Mouse (Mus musculus) kidney, embryonic 16.5 days (tissue): Measurements from ENCODE around the gene 4930467E23Rik. TPM values are rescaled to one million over a fixed set of nuclear protein-coding genes. Genes with fewer than 3 reads are reported as not detected.
"Not testable (repeated sequence)": the region's sequence is repeated elsewhere in the genome, so short reads cannot be mapped to it uniquely, and the experiment has no call there.

Experiments
- ATAC-seq: fragments of 200-750 bp; cut with Nextera tagmentation; 2 replicates; pipeline ENCODE4 v1.8.0; 2017; ENCODE audit warnings: moderate TSS enrichment; ENCODE audit not compliant: low FRiP score, low TSS enrichment
- H3K27ac ChIP-seq: fragments of 300-500 bp; sonication (generic); 2 replicates; pipeline ENCODE4 v1.5.1; 2014; ENCODE audit warnings: low read length
- H3K27me3 ChIP-seq: fragments of 300-500 bp; sonication (generic); 2 replicates; pipeline ENCODE4 v1.6.1; 2014; ENCODE audit warnings: low read length, control low read depth, mixed read lengths; ENCODE audit not compliant: insufficient read depth
- H3K36me3 ChIP-seq: fragments of 300-500 bp; sonication (generic); 2 replicates; pipeline ENCODE4 v1.6.1; 2014; ENCODE audit warnings: low read length, control low read depth, mixed read lengths; ENCODE audit not compliant: insufficient read depth
- H3K4me1 ChIP-seq: fragments of 300-500 bp; sonication (generic); 2 replicates; pipeline ENCODE4 v1.6.1; 2014; ENCODE audit warnings: low read length, control low read depth, mixed read lengths; ENCODE audit not compliant: insufficient read depth
- H3K4me2 ChIP-seq: fragments of 300-500 bp; sonication (generic); replicated peaks from 2 replicates; pipeline ENCODE4 v1.6.1; 2014; ENCODE audit warnings: low read depth, low read length
- H3K4me3 ChIP-seq: fragments of 300-500 bp; sonication (generic); 2 replicates; pipeline ENCODE4 v1.5.1; 2014; ENCODE audit warnings: mild to moderate bottlenecking, low read length
- H3K9ac ChIP-seq: fragments of 300-500 bp; sonication (generic); replicated peaks from 2 replicates; pipeline ENCODE4 v1.6.1; 2014; ENCODE audit warnings: low read length
- H3K9me3 ChIP-seq: fragments of 300-500 bp; sonication (generic); 2 replicates; pipeline ENCODE4 v1.6.1; 2016; ENCODE audit warnings: low read length, control low read depth
- WGBS: fragments of 180-500 bp; shearing (Covaris S2); extraction: QIAGEN DNeasy Blood & Tissue Kit; methylation state at CpG from one replicate; pipeline ENCODE4 v1.1.7; 2014; 5-methylcytosine and 5-hydroxymethylcytosine counted together
- polyA plus RNA-seq: library from polyadenylated mRNA; unstranded; fragments of >200 nt; fragmentation: Nextera tagmentation; extraction: Ambion mirVana; gene quantifications from 2 replicates; pipeline ENCODE4 v1.2.1, GENCODE M21; 2015

The 4930467E23Rik gene
- polyA plus RNA-seq, 1 experiment from 2014 or later: not detected

DNA sequence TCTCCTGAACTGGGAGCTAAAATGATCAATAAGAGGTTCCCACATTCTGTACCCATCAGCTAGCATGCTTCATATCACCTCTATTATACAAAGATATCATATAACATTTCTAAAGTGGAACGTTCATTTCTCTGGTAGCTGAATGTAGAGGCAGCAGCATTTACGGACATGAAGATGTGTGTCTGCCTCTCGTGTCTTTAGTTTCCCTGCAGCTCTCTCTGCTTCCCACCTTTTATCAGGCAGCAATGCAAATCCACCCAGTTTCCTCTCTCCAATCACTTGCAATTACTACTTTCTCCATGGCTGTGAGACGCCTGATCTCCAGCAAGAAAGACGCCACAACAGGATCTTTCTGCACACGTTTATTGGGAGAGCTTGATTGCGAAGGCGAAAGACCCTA is 49.5 kb downstream of the 4930467E23Rik start:
- not testable (repeated sequence) for H3K4me3 ChIP-seq, H3K27me3 ChIP-seq, H3K4me2 ChIP-seq, H3K36me3 ChIP-seq, ATAC-seq, H3K4me1 ChIP-seq, H3K9me3 ChIP-seq, H3K27ac ChIP-seq, H3K9ac ChIP-seq
- WGBS: 92% methylated on average over 8 of the region's 8 CpGs

DNA sequence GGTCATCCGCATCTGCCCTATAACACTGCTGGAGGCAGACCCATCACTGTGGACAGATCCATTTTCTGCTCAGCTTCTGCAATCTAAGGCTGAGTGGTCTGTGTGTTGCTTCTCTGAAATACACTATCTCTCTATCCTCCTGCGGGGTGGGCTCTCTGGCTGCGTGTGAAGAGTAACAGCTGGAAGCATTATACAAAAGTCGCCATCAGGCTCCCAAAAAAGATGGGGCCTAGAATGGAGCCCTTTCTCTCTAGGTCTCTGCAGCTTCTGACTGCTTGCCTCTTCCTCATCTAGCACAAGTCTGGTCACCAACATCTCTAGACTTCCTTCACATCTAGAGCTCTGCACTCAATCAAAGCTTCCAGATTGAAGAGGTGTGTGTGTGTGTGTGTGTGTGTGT is 50.8 kb downstream of the 4930467E23Rik start:
- 84% methylated on average over 4 of the region's 4 CpGs for whole genome bisulfite sequencing
- H3K4me1 ChIP-seq: not testable (repeated sequence)

DNA sequence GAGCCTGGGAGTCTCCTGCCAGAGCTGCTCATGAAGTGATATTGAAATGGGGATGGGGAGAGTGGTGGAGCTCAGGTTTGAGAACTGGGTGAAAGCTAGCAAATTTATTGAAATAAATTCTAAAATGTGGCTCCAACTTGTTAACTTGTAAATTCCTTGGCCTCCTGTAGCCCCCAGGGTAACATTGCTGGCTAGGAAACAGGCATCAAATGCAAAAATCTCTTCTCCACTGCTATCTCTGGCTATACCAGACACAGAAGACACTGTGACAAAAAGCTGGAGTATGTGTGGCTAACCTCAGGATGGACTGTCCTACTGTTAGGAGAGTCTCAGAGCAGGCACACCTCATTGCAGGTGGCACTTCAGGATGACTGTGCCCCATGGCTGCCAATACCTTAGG is 51.3 kb downstream of the 4930467E23Rik start:
- H3K9ac ChIP-seq, H3K36me3 ChIP-seq, H3K9me3 ChIP-seq, H3K4me3 ChIP-seq, ATAC-seq, H3K4me1 ChIP-seq, H3K27ac ChIP-seq, H3K27me3 ChIP-seq, H3K4me2 ChIP-seq: not testable (repeated sequence)

More for the DNA sequence above, 50.8 kb downstream of the 4930467E23Rik start:
- H3K27me3 ChIP-seq, ATAC-seq, H3K9ac ChIP-seq, H3K4me2 ChIP-seq, H3K27ac ChIP-seq, H3K36me3 ChIP-seq, H3K9me3 ChIP-seq, H3K4me3 ChIP-seq: not testable (repeated sequence)

DNA sequence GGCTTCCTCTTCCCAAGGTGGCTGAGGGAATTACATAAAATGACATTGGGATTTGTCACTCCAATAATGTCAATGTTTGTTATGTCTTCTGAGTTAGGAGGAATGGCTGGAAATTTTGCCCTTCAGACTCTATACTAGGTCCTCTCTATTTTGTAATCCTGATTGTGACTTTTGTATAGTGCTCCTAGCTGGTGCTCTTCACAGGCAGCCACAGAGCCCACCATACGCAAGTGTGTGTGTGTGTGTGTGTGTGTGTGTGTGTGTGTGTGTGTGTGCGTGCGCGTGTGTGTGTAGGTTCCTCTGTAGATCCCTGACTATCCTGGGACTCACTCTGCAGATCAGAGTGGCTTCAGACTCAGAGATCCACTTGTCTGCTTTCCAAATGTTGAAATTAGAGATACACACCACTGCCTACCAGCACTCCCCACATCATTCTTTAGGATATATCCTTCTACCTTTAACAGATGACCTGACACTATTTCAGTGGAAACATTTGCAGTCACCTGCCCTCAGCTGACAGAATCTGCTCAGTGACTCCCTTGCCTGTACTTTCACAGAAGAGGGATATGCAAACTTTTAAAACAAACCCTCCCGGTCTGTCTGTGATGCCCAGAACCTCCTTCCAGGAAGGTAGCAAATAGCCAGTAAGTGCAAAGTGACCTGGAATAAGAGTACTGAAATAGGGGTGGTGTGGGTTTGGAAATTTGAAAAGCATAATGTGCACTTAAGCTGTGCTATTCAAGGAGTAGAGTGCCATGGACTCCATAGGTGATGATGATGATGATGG is 52.1 kb downstream of the 4930467E23Rik start:
- WGBS: 96% methylated on average over 2 of the region's 5 CpGs
- ATAC-seq, H3K27me3 ChIP-seq, H3K4me2 ChIP-seq, H3K4me3 ChIP-seq, H3K9me3 ChIP-seq, H3K36me3 ChIP-seq, H3K27ac ChIP-seq, H3K9ac ChIP-seq, H3K4me1 ChIP-seq: not testable (repeated sequence)

DNA sequence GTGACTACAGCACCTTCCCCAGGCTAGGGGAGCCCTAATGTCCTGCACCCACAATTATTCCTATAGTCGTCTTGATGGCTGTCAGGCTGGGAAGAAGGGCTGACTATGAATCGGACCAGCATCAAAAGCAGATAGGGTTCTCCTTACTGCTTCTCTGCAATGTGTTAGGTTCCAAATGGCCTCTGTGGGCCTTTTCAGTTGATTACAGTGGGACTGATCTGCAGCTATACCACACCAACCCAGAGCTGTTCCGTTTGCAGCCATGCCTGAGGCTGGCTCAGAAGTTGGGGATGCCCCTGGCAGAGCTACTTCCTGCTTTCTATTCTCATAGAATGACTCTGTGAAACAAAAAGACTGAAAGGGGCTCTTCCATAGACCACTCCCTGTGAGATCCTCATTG is 53.4 kb downstream of the 4930467E23Rik start:
- not testable (repeated sequence) for H3K9me3 ChIP-seq, H3K4me1 ChIP-seq, H3K9ac ChIP-seq, H3K27ac ChIP-seq, H3K27me3 ChIP-seq, H3K4me3 ChIP-seq, ATAC-seq, H3K36me3 ChIP-seq, H3K4me2 ChIP-seq
- WGBS: 86% methylated on average over 3 of the region's 3 CpGs

DNA sequence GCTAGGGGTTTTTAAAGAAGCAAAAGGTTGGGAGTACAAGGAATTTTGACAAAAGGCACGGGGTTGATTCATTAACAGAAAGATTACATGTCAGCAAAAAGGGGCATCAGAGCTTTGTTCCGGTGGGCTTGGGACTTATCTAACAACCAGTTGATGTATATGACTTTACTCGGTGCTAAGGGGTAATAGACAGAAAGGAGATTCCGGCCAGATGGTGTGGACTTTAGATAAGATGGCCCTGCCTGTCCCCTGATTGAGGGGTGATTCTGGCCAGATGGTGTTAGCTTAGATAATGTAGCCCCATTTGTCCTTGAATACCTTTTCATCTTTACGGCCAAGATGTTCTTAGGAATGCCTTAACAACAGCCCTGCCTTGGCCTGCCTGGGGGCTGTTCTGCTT is 54.5 kb downstream of the 4930467E23Rik start:
- no CpG with 5 or more reads among the region's 5 CpGs for WGBS
- ATAC-seq, H3K9ac ChIP-seq, H3K36me3 ChIP-seq, H3K4me1 ChIP-seq, H3K4me3 ChIP-seq, H3K9me3 ChIP-seq, H3K27ac ChIP-seq, H3K4me2 ChIP-seq, H3K27me3 ChIP-seq: not testable (repeated sequence)

DNA sequence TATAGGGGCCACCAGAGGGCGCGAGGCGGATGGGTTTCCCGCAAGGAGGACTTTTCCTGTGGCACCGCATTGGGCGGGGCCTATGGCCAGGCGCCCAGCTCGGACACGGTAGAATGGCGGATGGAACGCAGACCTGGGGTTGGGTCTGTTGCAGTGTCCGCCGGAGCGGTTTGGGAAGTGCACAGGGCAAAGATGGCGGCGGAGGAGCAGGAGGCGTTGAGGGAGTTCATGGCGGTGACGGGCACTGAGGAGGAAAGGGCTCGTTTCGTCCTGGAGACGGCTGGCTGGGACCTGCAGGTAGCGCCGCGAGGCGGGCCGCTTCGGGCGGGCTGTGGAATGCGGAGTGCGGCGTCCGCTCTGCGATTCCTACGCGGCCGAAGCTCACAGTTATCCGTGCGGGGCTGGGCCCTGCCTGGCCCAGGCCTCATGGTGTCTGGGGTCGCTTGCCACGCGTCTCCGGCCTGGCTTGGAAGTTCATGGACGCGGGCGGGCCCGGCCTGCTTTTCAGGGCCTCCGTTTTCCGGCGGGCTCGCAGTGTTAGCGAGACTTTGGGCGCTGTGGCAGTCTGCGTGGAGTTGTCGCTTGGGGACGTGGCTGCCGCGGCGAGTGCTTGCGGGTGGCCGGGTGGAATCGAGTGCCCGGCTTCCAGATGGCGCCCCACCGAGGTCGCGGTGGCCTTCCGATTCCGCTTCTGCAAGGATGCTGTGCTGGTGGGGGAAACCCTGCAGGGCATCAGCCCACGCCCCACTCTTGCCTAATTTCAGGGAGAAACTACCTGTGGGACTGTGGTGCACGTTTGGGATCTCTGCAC is 55.4 kb downstream of the 4930467E23Rik start:
- 11% methylated on average over 66 of the region's 71 CpGs for WGBS
- peak overlapping the region; percentile 46 for H3K4me2 ChIP-seq
- peak; percentile 100 for ATAC-seq
- peak overlapping the region; percentile 86 for H3K27ac ChIP-seq
- not testable (repeated sequence) for H3K36me3 ChIP-seq, H3K4me1 ChIP-seq, H3K9me3 ChIP-seq, H3K27me3 ChIP-seq
- H3K4me3 ChIP-seq: peak overlapping the region; percentile 60
- peak overlapping the region; percentile 80 for H3K9ac ChIP-seq

DNA sequence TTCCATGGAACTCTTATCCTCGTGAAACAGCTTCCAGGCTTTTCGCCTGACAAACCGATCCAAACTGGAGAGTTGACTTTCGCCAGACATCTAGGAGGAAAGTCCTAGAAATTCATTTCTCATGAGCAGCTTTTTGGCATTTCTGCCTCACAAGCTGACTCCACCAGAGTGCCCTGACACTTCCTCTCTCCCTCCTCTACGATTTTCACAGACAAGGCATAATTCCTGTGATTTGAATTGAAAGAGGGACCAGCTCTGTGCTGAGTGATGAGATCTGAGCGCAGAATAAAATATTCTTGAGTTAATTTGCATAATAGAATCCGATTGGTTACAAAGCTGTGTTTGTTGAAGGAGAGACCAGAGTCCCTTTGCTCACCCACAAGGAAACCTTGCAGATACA is 63.3 kb downstream of the 4930467E23Rik start:
- H3K4me2 ChIP-seq, H3K27ac ChIP-seq, H3K9ac ChIP-seq, H3K27me3 ChIP-seq, H3K9me3 ChIP-seq, H3K36me3 ChIP-seq, ATAC-seq, H3K4me1 ChIP-seq, H3K4me3 ChIP-seq: not testable (repeated sequence)
- WGBS: 75% methylated on average over 7 of the region's 7 CpGs
